Mouse (Mus musculus) stomach, postnatal 0 days (tissue): ENCODE data around the gene Rpp14. TPM values are rescaled to one million over a fixed set of nuclear protein-coding genes. Genes with fewer than 3 reads are reported as not detected.

ENCODE experiments used
- ATAC-seq: fragments of 200-750 bp; cut with Nextera tagmentation; 2 replicates; pipeline ENCODE4 v1.8.0; 2017; ENCODE audit not compliant: low FRiP score, low TSS enrichment
- DNase-seq: peaks from one replicate; pipeline ENCODE4 v3.0.0-alpha.2; 2016; ENCODE audit warnings: low spot score
- H3K27ac ChIP-seq: fragments of 300-500 bp; sonication (generic); replicated peaks from 2 replicates; pipeline ENCODE4 v1.5.1; 2014; ENCODE audit warnings: mild to moderate bottlenecking, control low read depth
- H3K27me3 ChIP-seq: fragments of 300-500 bp; sonication (generic); 2 replicates; pipeline ENCODE4 v1.6.1; 2014; ENCODE audit warnings: low read length; ENCODE audit not compliant: control insufficient read depth, insufficient read depth
- H3K36me3 ChIP-seq: fragments of 300-500 bp; sonication (generic); 2 replicates; pipeline ENCODE4 v1.6.1; 2014; ENCODE audit warnings: low read length, mixed read lengths; ENCODE audit not compliant: control insufficient read depth, insufficient read depth
- H3K4me1 ChIP-seq: fragments of 300-500 bp; sonication (generic); replicated peaks from 2 replicates; pipeline ENCODE4 v1.6.1; 2014; ENCODE audit warnings: antibody characterized with exemption; ENCODE audit not compliant: control insufficient read depth, insufficient read depth
- H3K4me2 ChIP-seq: fragments of 300-500 bp; sonication (generic); replicated peaks from 2 replicates; pipeline ENCODE4 v1.6.1; 2014; ENCODE audit warnings: low read depth, mild to moderate bottlenecking, control low read depth, moderate library complexity
- H3K4me3 ChIP-seq: fragments of 300-500 bp; sonication (generic); 2 replicates; pipeline ENCODE4 v1.5.1; 2014; ENCODE audit warnings: low read depth, low read length, control low read depth
- H3K9ac ChIP-seq: fragments of 300-500 bp; sonication (generic); 2 replicates; pipeline ENCODE4 v1.6.1; 2014; ENCODE audit warnings: mild to moderate bottlenecking, low read length, control low read depth, mixed read lengths
- H3K9me3 ChIP-seq: fragments of 300-500 bp; sonication (generic); 2 replicates; pipeline ENCODE4 v1.6.1; 2016; ENCODE audit warnings: low read length; ENCODE audit not compliant: control insufficient read depth
- CTCF ChIP-seq: IDR thresholded peaks from 2 replicates; pipeline ENCODE4 v1.5.1; 2016; ENCODE audit warnings: antibody characterized with exemption, low read depth, mild to moderate bottlenecking, moderate library complexity
- EP300 ChIP-seq: optimal IDR thresholded peaks from 2 replicates; pipeline ENCODE3; 2016; ENCODE audit warnings: antibody characterized with exemption
- WGBS: fragments of 180-500 bp; shearing (Covaris S2); extraction: QIAGEN DNeasy Blood & Tissue Kit; methylation state at CpG from one replicate; pipeline ENCODE4 v1.1.7; 2014; 5-methylcytosine and 5-hydroxymethylcytosine counted together
- polyA plus RNA-seq: library from polyadenylated mRNA; unstranded; fragments of >200 nt; fragmentation: Nextera tagmentation; extraction: Ambion mirVana; gene quantifications from 2 replicates; pipeline ENCODE4 v1.2.1, GENCODE M21; 2015

The Rpp14 gene
- polyA plus RNA-seq, 1 experiment from 2014 or later, result 32.6 TPM

DNA sequence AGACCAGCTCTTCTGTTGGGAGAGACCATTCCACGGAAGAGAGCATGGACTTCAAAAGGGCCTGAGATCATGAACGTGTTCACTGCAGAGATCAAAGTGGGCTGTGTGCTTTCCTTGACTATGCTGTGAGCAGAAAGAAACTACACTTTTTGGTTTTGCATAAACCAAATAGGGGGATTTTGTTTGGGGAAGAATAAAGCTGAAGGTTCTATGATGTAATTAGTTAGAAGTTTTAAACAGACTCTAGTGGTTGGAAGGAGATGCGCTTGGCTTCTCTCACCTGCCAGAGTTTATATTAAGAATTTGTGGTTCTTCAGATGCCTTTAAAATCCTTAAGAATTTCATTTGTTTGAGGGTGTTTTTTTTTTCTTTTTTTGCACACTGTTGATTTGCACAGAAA is 34.1 kb downstream of the Rpp14 start:
- no peaks in the 10 kb centered on the region for H3K36me3 ChIP-seq
- no peak for DNase-seq
- TF ChIP-seq CTCF, result no peak
- TF ChIP-seq EP300, result no peak

DNA sequence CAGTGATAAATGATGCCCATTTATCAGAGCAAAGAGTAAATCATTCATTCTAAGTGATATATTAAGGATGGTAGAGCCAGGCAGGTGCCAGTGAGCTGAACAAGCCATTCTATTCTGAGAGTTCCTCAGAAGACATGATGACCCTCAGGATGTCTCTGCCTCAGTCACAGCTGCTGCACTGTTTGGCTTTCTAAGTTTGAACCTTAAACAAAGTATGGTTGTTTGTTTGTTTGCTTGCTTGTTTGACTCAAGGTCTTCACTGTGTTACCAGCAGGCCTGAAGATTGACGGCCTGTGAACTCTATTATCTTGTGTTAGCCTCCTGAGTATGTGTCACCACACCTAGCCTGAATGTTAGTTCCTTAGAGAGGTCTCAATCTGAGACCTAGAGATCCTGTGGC is 34.6 kb downstream of the Rpp14 start:
- no peaks in the 10 kb centered on the region for H3K36me3 ChIP-seq
- H3K9me3 ChIP-seq, result no peaks in the 10 kb centered on the region
- DNase-seq, result no peak
- TF ChIP-seq CTCF (no peak), EP300 (no peak)
- ATAC-seq, result no peak
- no peaks in the 10 kb centered on the region for H3K27me3 ChIP-seq
- 63% methylated on average over 1 of the region's 1 CpGs for whole genome bisulfite sequencing
- H3K27ac ChIP-seq, result no peak overlapping the region
- no peak overlapping the region for H3K9ac ChIP-seq
- H3K4me3 ChIP-seq, result no peak overlapping the region
- no peak overlapping the region for H3K4me2 ChIP-seq
- H3K4me1 ChIP-seq, result no peaks in the 10 kb centered on the region

More for the DNA sequence above, 34.1 kb downstream of the Rpp14 start:
- no peak overlapping the region for H3K4me2 ChIP-seq
- no peaks in the 10 kb centered on the region for H3K9me3 ChIP-seq
- WGBS, result 55% methylated on average over 3 of the region's 3 CpGs
- H3K4me1 ChIP-seq, result no peaks in the 10 kb centered on the region
- H3K4me3 ChIP-seq, result no peak overlapping the region
- no peak overlapping the region for H3K27ac ChIP-seq
- no peaks in the 10 kb centered on the region for H3K27me3 ChIP-seq
- H3K9ac ChIP-seq, result no peak overlapping the region
- no peak for ATAC-seq

DNA sequence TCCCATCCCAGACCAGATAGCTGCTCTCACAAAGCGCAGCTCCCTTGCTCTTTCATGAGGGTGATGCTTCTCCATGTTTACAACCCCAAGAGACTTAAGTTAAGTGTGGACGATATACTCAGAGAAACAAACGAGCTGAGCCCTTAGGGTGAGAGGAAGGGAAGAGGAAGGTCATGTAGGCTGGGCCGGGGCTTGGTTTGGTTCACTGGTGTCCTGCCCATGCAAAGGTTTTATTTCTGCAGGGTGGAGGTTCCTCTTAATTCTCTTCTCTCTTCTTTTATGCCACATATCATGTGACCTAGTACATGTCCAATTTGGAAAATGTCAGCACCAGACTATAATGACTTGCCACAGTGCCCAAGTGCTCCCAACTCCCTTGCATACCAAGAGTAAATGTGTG is 35.6 kb downstream of the Rpp14 start:
- WGBS, result 79% methylated on average over 4 of the region's 4 CpGs
- Histone ChIP-seq H3K36me3 (no peaks in the 10 kb centered on the region; the same call in 1 of the 2 replicates), H3K9ac (no peak overlapping the region), H3K27me3 (no peaks in the 10 kb centered on the region), H3K9me3 (no peaks in the 10 kb centered on the region), H3K4me1 (no peaks in the 10 kb centered on the region), H3K4me3 (no peak overlapping the region), H3K27ac (no peak overlapping the region), H3K4me2 (no peak overlapping the region)
- TF ChIP-seq CTCF (no peak), EP300 (no peak)
- DNase-seq (no peak), ATAC-seq (no peak)

DNA sequence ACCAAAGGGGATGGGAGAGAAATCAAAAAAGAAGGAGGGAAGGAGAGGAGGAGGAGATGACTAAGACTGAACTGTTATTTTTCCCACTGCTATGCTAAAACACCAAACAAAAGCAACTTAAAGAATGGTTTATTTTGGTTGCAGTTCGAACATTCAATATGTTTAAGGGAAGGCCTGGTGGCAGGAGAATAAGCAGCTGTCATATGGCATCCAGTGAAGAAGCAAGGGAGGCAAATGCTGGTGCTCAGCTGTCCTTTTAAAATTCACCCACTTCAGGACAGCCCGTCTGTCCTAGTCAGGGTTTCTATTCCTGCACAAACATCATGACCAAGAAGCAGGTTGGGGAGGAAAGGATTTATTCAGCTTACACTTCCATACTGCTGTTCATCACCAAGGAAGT is 37.2 kb downstream of the Rpp14 start:
- Histone ChIP-seq H3K9me3 (no peaks in the 10 kb centered on the region), H3K4me2 (no peak overlapping the region), H3K4me3 (no peak overlapping the region), H3K4me1 (no peaks in the 10 kb centered on the region), H3K27ac (no peak overlapping the region), H3K36me3 (no peaks in the 10 kb centered on the region; the same call in 1 of the 2 replicates), H3K9ac (no peak overlapping the region), H3K27me3 (no peaks in the 10 kb centered on the region)
- TF ChIP-seq EP300 (no peak), CTCF (no peak)
- no peak for ATAC-seq
- 85% methylated on average over 2 of the region's 2 CpGs for WGBS
- no peak for DNase-seq

DNA sequence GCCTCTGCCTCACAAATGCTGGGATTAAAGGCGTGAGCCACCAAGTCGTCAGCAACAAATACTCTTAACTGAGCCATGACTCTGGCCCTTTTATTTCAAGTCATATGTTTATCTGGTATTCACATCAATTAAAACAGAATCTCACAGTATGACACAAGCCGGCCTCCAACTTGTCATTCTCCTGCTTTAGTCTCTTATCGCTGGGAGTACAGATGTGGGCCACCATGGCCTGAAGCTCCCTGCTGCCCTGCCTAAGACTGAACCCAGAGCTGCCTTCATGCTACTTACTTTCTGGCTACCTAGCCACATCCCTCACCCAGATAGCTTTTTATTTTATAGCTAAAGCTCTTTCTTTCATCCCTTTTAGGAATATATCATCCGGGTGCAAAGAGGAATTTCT is 39.3 kb downstream of the Rpp14 start:
- Histone ChIP-seq H3K9ac (no peak overlapping the region), H3K27ac (no peak overlapping the region), H3K9me3 (no peaks in the 10 kb centered on the region), H3K4me1 (no peaks in the 10 kb centered on the region), H3K4me3 (no peak overlapping the region), H3K27me3 (no peaks in the 10 kb centered on the region), H3K4me2 (no peak overlapping the region), H3K36me3 (no peaks in the 10 kb centered on the region; the same call in 1 of the 2 replicates)
- 81% methylated on average over 5 of the region's 5 CpGs for WGBS
- DNase-seq, result no peak
- no peak for ATAC-seq
- TF ChIP-seq EP300, result no peak
- no peak for TF ChIP-seq CTCF

DNA sequence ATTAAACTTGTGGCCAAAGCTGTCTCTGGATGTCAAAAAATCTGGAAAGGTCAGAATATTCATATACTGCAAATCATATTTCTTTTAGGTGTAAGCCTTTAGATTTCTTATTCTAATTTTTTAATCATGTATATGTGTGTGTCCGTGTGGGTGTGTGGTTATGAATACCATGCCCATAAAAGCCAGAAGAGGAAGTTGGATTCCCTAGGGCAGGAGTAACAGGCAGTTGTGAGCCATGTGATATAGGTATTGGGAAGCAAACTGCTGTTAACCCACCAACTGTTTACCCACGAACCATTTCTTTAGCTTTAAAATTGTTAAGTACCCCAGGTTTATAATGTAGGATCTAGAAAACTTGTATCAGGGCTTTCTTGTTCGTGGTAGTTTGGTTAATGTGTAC is 39.7 kb downstream of the Rpp14 start:
- no peaks in the 10 kb centered on the region for H3K9me3 ChIP-seq
- DNase-seq, result no peak
- no peaks in the 10 kb centered on the region for H3K4me1 ChIP-seq
- 78% methylated on average over 3 of the region's 3 CpGs for WGBS
- no peaks in the 10 kb centered on the region for H3K27me3 ChIP-seq
- no peak overlapping the region for H3K27ac ChIP-seq
- no peak overlapping the region for H3K4me2 ChIP-seq
- TF ChIP-seq EP300 (no peak), CTCF (no peak)
- no peak overlapping the region for H3K9ac ChIP-seq
- no peaks in the 10 kb centered on the region; the same call in 1 of the 2 replicates for H3K36me3 ChIP-seq
- no peak overlapping the region for H3K4me3 ChIP-seq
- no peak for ATAC-seq
